Mouse (Mus musculus) T-helper 2 cell (primary cell): ENCODE data around the gene Sox14.

Source experiments
- in situ Hi-C: fragments of 300-600 bp; cut with MboI, MseI; formaldehyde crosslinking; loops from one replicate; pipeline ENCODE4 v1.15.1; 2025; ENCODE audit warnings: high pct_unique_total_duplicates

The Sox14 gene

DNA sequence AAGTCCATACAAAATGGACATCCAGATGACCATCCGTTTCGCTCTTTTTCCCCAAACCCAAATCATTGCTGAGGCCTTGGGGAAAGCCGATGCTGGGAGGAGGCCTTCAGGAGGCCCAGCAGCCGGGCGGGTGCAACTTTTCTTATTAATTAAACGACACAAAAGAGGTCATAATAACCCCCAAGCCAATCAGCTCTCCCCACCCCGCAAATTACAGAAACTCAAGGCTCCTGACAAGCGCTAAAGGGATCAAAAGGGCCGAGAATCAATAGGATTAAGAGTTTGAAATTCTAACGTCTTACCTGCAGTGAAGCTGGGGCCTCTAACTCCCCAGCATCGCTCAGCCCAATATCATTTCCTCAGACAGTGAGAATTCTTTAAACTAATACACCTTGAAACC, 22.6 kb downstream of the Sox14 start:
- in situ Hi-C loops = loop anchor here (25.0 kb wide), 1 partner anchor 734 kb away; the partner anchor contains the start of gene Stag1

- in situ Hi-C loops = loop anchor here (25.0 kb wide), 1 partner anchor 737 kb away; the partner anchor contains the start of gene Stag1
These were observed 25.6 kb downstream of the Sox14 start for GRCm38 (mm10) chr9:99850354-99850753.

- in situ Hi-C loops = loop anchor here (10.0 kb wide), 1 partner anchor 536 kb away; no protein-coding TSS in a partner anchor
These were observed 27.6 kb downstream of the Sox14 start for GRCm38 (mm10) chr9:99848327-99848726.

- in situ Hi-C loops = loop anchor here (10.0 kb wide), 1 partner anchor 538 kb away; no protein-coding TSS in a partner anchor
These were observed 29.1 kb downstream of the Sox14 start for GRCm38 (mm10) chr9:99846820-99847219.

- in situ Hi-C loops = no loop called here
These were observed 36.6 kb downstream of the Sox14 start for GRCm38 (mm10) chr9:99839367-99839766.

DNA sequence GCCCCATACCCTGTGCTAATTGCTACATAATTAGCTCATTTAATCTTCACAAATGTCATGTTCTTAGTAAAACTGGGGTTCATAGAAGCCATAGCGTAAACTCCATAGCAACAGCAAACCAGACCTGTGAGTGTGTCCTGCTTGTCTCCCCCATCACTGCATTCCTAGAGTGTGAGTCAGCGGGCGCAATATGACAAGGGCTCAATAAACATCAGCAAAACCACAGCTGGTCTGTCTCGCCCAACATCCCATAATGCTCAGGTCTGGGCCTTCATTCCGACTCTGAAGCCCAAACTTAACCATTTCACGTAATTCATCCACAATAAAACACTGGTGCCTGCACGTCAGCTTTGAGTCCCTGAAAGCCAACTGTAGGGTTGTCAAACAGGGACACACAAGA, 37.1 kb downstream of the Sox14 start:
- in situ Hi-C loops = no loop called here

GRCm38 (mm10) chr9:99836707-99837106, 39.3 kb downstream of the Sox14 start:
- in situ Hi-C loops = no loop called here

DNA sequence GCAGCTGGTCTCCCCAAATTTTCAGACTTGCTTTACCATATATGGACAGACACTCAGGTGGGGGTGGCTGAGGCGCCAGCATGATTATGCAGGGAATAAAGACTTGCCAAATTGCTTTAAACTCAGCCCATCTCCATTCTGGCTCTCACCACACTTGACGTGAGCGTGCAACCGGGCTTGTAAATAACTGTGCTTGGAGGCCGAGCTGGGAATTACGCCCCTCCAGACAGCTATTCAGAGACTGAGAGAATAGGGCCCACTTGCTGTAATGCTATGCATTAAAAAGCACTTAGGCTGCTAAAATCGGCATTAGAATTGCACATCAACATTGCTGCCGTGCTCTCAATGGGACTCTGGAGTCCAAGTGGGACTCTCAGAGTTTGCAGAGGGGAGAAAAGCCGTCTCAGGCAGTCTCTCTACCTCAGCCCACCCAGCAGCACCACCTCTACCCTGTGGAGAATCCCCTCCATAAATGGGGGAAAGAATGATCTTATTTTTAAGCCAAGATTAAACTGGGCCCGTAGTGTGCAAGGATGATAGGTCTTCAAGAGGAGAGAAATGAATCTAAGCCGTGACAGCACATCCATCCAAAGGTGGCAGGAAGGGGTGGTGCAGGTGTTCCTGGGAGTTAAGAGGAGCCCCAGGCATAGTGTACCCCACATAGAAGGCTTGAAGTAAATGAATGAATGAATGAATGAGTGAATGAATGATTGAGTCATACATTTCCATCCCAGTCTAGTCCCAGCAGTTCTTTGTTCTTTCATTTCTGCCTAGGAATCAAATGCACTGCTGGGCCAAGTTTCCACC, 40.1 kb downstream of the Sox14 start:
- in situ Hi-C loops = no loop called here
